Mouse (Mus musculus): ENCODE measurements around the gene Tmem161a. TPM values are rescaled to one million over a fixed set of nuclear protein-coding genes. Genes with fewer than 3 reads are reported as not detected.

Gene Tmem161a
- polyA plus RNA-seq, 1 experiment from 2014 or later, result 67.7 TPM

DNA sequence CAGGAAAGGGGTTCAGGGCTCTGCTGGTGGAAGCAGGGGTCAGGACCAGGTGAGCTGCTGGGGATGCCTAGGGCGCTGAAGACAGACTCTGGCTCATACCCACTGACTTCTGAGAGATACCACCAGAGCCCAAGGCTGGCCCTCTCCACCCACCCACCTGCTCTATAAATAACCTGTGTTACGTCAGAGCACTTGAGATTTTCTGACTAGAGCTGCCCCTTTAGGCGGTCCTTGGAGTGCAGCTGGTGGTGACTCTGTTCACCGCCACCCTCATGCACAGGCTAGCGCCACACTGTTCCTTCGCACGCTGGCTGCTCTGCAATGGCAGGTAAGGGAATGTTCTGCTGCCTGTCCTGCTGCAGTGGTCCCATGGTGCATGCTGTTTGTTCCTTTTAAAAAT, 1.9 kb downstream of the Tmem161a start:
- Histone ChIP-seq H3K27ac (ENCODE audit: low read length) (no peak overlapping the region), H3K4me1 (replicated peaks; ENCODE audit: control insufficient read depth, insufficient read depth, low read length) (peaks cover 24% of the 10 kb centered on the region), H3K4me3 (replicated peaks; ENCODE audit: low read length) (no peak overlapping the region), H3K9ac (replicated peaks; ENCODE audit: low read depth, low read length) (no peak overlapping the region), H3K27me3 (replicated peaks; ENCODE audit: control insufficient read depth, insufficient read depth, low read length) (no peaks in the 10 kb centered on the region), H3K9me3 (ENCODE audit: control insufficient read depth, low read length) (no peaks in the 10 kb centered on the region), H3K36me3 (ENCODE audit: control insufficient read depth, insufficient read depth) (no peaks in the 10 kb centered on the region; the same call in 1 of the 2 replicates), H3K4me2 (ENCODE audit: low read length) (no peak overlapping the region)
- 89% methylated on average over 7 of the region's 7 CpGs for WGBS
- ATAC-seq, result no peak

- Histone ChIP-seq H3K9me3 (ENCODE audit: control insufficient read depth, low read length) (no peaks in the 10 kb centered on the region), H3K4me3 (replicated peaks; ENCODE audit: low read length) (no peak overlapping the region), H3K4me1 (replicated peaks; ENCODE audit: control insufficient read depth, insufficient read depth, low read length) (peaks cover 12% of the 10 kb centered on the region), H3K27ac (ENCODE audit: low read length) (no peak overlapping the region), H3K27me3 (replicated peaks; ENCODE audit: control insufficient read depth, insufficient read depth, low read length) (no peaks in the 10 kb centered on the region), H3K36me3 (ENCODE audit: control insufficient read depth, insufficient read depth) (no peaks in the 10 kb centered on the region; the same call in 1 of the 2 replicates), H3K9ac (replicated peaks; ENCODE audit: low read depth, low read length) (no peak overlapping the region), H3K4me2 (ENCODE audit: low read length) (no peak overlapping the region)
- WGBS, result 89% methylated on average over 2 of the region's 2 CpGs
- ATAC-seq, result no peak
These were observed 6.1 kb downstream of the Tmem161a start for GRCm38 (mm10) chr8:70178231-70178630.

DNA sequence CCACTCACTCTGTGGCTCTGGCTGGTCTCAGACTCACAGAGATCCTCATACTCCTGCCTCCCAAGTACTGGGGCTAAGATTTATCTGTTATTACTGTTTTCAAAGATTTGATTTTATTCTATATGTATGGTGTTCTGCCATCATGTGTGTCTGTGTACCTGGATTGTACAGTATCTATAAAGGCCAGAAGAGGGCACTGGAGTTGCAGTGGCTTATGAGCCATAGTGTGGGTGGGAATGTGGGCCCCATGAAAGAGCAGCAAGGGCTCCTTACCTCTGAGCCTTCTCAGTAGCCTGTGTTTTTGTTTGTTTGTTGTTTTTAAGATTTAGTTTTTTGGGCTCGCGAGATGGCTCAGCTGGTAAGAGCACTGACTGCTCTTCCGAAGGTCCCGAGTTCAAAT, 6.9 kb downstream of the Tmem161a start:
- no peak for ATAC-seq
- Histone ChIP-seq H3K36me3 (ENCODE audit: control insufficient read depth, insufficient read depth) (no peaks in the 10 kb centered on the region; the same call in 1 of the 2 replicates), H3K27me3 (replicated peaks; ENCODE audit: control insufficient read depth, insufficient read depth, low read length) (no peaks in the 10 kb centered on the region), H3K27ac (ENCODE audit: low read length) (no peak overlapping the region), H3K4me2 (ENCODE audit: low read length) (no peak overlapping the region), H3K4me1 (replicated peaks; ENCODE audit: control insufficient read depth, insufficient read depth, low read length) (peaks cover 6% of the 10 kb centered on the region), H3K4me3 (replicated peaks; ENCODE audit: low read length) (no peak overlapping the region), H3K9me3 (ENCODE audit: control insufficient read depth, low read length) (no peaks in the 10 kb centered on the region), H3K9ac (replicated peaks; ENCODE audit: low read depth, low read length) (no peak overlapping the region)
- WGBS, result 98% methylated on average over 4 of the region's 4 CpGs

- Histone ChIP-seq H3K4me2 (ENCODE audit: low read length) (no peak overlapping the region), H3K9ac (replicated peaks; ENCODE audit: low read depth, low read length) (no peak overlapping the region), H3K36me3 (ENCODE audit: control insufficient read depth, insufficient read depth) (no peaks in the 10 kb centered on the region; the same call in 1 of the 2 replicates), H3K4me1 (replicated peaks; ENCODE audit: control insufficient read depth, insufficient read depth, low read length) (no peaks in the 10 kb centered on the region), H3K27me3 (replicated peaks; ENCODE audit: control insufficient read depth, insufficient read depth, low read length) (no peaks in the 10 kb centered on the region), H3K4me3 (replicated peaks; ENCODE audit: low read length) (no peak overlapping the region), H3K27ac (ENCODE audit: low read length) (no peak overlapping the region), H3K9me3 (ENCODE audit: control insufficient read depth, low read length) (no peaks in the 10 kb centered on the region)
- ATAC-seq, result peak; percentile 13; the same call in 1 of the 2 replicates
- WGBS, result 92% methylated on average over 16 of the region's 16 CpGs
These were observed 9.2 kb downstream of the Tmem161a start for GRCm38 (mm10) chr8:70181212-70181902.

- H3K4me1 ChIP-seq (replicated peaks; ENCODE audit: control insufficient read depth, insufficient read depth, low read length), result no peaks in the 10 kb centered on the region
- no peak overlapping the region for H3K9ac ChIP-seq (replicated peaks; ENCODE audit: low read depth, low read length)
- no peak overlapping the region for H3K4me3 ChIP-seq (replicated peaks; ENCODE audit: low read length)
- ATAC-seq, result no peak
- H3K9me3 ChIP-seq (ENCODE audit: control insufficient read depth, low read length), result no peaks in the 10 kb centered on the region
- no peaks in the 10 kb centered on the region; the same call in 1 of the 2 replicates for H3K36me3 ChIP-seq (ENCODE audit: control insufficient read depth, insufficient read depth)
- no peak overlapping the region for H3K4me2 ChIP-seq (ENCODE audit: low read length)
- 84% methylated on average over 2 of the region's 2 CpGs for WGBS
- H3K27ac ChIP-seq (ENCODE audit: low read length), result no peak overlapping the region
- no peaks in the 10 kb centered on the region for H3K27me3 ChIP-seq (replicated peaks; ENCODE audit: control insufficient read depth, insufficient read depth, low read length)
These were observed 9.7 kb downstream of the Tmem161a start for GRCm38 (mm10) chr8:70181903-70182252.

- Histone ChIP-seq H3K27ac (ENCODE audit: low read length) (no peak overlapping the region), H3K4me2 (ENCODE audit: low read length) (no peak overlapping the region), H3K4me1 (replicated peaks; ENCODE audit: control insufficient read depth, insufficient read depth, low read length) (no peaks in the 10 kb centered on the region), H3K36me3 (ENCODE audit: control insufficient read depth, insufficient read depth) (no peaks in the 10 kb centered on the region), H3K27me3 (replicated peaks; ENCODE audit: control insufficient read depth, insufficient read depth, low read length) (no peaks in the 10 kb centered on the region), H3K9me3 (ENCODE audit: control insufficient read depth, low read length) (no peaks in the 10 kb centered on the region), H3K4me3 (replicated peaks; ENCODE audit: low read length) (no peak overlapping the region), H3K9ac (replicated peaks; ENCODE audit: low read depth, low read length) (no peak overlapping the region)
- no peak for ATAC-seq
- 90% methylated on average over 4 of the region's 4 CpGs for whole genome bisulfite sequencing
These were observed 11.0 kb downstream of the Tmem161a start for GRCm38 (mm10) chr8:70183194-70183593.

DNA sequence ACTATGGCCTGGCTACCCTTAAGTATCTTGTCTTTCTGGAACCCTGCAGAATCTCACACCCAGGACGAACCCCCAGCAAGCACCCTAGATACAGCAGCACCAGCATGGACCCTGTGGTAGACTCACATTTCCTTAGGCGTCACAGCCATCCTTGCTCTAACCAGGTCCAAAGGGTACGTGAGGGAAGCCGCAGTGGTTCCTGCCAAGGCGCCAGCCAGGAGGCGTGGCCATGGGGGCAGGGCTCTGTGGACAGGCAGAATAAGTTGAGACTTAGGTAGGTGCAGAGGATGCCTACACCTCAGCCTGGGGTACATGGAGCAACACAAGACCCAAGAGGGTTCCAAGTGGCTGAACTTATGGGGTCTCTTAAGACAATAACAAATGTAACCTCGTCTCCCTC, 16.6 kb downstream of the Tmem161a start:
- H3K36me3 ChIP-seq (ENCODE audit: control insufficient read depth, insufficient read depth), result no peaks in the 10 kb centered on the region
- H3K27ac ChIP-seq (ENCODE audit: low read length), result no peak overlapping the region
- H3K9ac ChIP-seq (replicated peaks; ENCODE audit: low read depth, low read length), result no peak overlapping the region
- H3K4me2 ChIP-seq (ENCODE audit: low read length), result no peak overlapping the region
- 55% methylated on average over 7 of the region's 7 CpGs for WGBS
- no peak for ATAC-seq
- no peaks in the 10 kb centered on the region for H3K9me3 ChIP-seq (ENCODE audit: control insufficient read depth, low read length)
- no peaks in the 10 kb centered on the region for H3K27me3 ChIP-seq (replicated peaks; ENCODE audit: control insufficient read depth, insufficient read depth, low read length)
- no peak overlapping the region for H3K4me3 ChIP-seq (replicated peaks; ENCODE audit: low read length)
- H3K4me1 ChIP-seq (replicated peaks; ENCODE audit: control insufficient read depth, insufficient read depth, low read length), result no peaks in the 10 kb centered on the region

DNA sequence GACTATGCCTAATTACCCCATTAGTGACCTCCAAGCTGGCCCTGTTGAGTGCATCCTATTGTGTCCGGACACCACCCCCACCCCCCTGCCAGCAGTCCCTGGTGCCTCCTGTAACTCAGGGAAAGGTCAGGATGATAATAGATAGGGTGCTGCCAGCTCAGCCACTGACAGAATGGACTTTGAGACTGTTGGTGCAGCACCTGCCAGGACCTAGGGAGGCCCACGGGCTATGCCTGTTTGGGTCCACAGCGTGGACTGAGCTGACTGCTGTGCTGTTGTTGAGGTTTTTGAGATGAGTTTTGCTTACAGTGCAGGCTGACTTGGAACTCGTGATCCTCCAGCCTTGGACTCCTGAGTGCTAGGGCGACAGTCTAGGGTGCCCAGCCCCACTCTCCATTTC, 21.1 kb downstream of the Tmem161a start:
- Histone ChIP-seq H3K9ac (replicated peaks; ENCODE audit: low read depth, low read length) (no peak overlapping the region), H3K36me3 (ENCODE audit: control insufficient read depth, insufficient read depth) (no peaks in the 10 kb centered on the region), H3K27ac (ENCODE audit: low read length) (no peak overlapping the region), H3K27me3 (replicated peaks; ENCODE audit: control insufficient read depth, insufficient read depth, low read length) (no peaks in the 10 kb centered on the region), H3K4me2 (ENCODE audit: low read length) (no peak overlapping the region), H3K4me3 (replicated peaks; ENCODE audit: low read length) (no peak overlapping the region), H3K9me3 (ENCODE audit: control insufficient read depth, low read length) (no peaks in the 10 kb centered on the region), H3K4me1 (replicated peaks; ENCODE audit: control insufficient read depth, insufficient read depth, low read length) (no peaks in the 10 kb centered on the region)
- 76% methylated on average over 5 of the region's 5 CpGs for WGBS
- no peak for ATAC-seq

DNA sequence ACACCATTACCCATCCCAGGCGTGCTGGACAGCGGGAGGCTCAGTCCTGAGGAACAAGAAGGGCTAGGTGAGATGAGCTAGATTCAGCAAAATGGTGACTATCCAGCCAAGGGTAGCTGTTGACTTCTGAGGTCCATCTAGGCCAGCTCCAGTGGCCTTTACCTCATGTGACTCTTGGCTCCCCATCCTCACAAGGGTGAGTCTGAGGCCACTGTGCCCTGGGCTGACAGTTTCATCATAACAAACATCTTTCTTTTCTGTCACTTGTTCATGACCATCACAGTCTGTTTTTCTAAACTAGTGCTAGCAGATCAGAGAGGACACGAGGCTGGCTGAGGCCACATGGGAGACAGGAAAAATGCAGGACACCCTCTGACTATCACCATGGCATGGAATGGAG, 22.0 kb downstream of the Tmem161a start:
- ATAC-seq, result no peak
- no peaks in the 10 kb centered on the region for H3K4me1 ChIP-seq (replicated peaks; ENCODE audit: control insufficient read depth, insufficient read depth, low read length)
- no peak overlapping the region for H3K9ac ChIP-seq (replicated peaks; ENCODE audit: low read depth, low read length)
- no peaks in the 10 kb centered on the region for H3K36me3 ChIP-seq (ENCODE audit: control insufficient read depth, insufficient read depth)
- no peak overlapping the region for H3K4me2 ChIP-seq (ENCODE audit: low read length)
- H3K4me3 ChIP-seq (replicated peaks; ENCODE audit: low read length), result no peak overlapping the region
- WGBS, result 85% methylated on average over 3 of the region's 3 CpGs
- H3K27ac ChIP-seq (ENCODE audit: low read length), result no peak overlapping the region
- no peaks in the 10 kb centered on the region for H3K27me3 ChIP-seq (replicated peaks; ENCODE audit: control insufficient read depth, insufficient read depth, low read length)
- no peaks in the 10 kb centered on the region for H3K9me3 ChIP-seq (ENCODE audit: control insufficient read depth, low read length)

- Histone ChIP-seq H3K9me3 (ENCODE audit: control insufficient read depth, low read length) (no peaks in the 10 kb centered on the region), H3K4me1 (replicated peaks; ENCODE audit: control insufficient read depth, insufficient read depth, low read length) (peaks cover 9% of the 10 kb centered on the region; the same call in 1 of the 2 replicates), H3K36me3 (ENCODE audit: control insufficient read depth, insufficient read depth) (no peaks in the 10 kb centered on the region), H3K27ac (ENCODE audit: low read length) (no peak overlapping the region), H3K27me3 (replicated peaks; ENCODE audit: control insufficient read depth, insufficient read depth, low read length) (no peaks in the 10 kb centered on the region), H3K4me2 (ENCODE audit: low read length) (no peak overlapping the region), H3K4me3 (replicated peaks; ENCODE audit: low read length) (no peak overlapping the region), H3K9ac (replicated peaks; ENCODE audit: low read depth, low read length) (no peak overlapping the region)
- ATAC-seq, result no peak
- 80% methylated on average over 2 of the region's 2 CpGs for WGBS
These were observed 23.6 kb downstream of the Tmem161a start for GRCm38 (mm10) chr8:70195762-70196161.

Data from forebrain, embryonic 16.5 days (tissue).